Mouse (Mus musculus): Measurements from ENCODE around the gene Il18r1.

- TF ChIP-seq USF1 (IDR thresholded peaks at IDR 0.05; ENCODE audit: low read depth) = no peak
- TF ChIP-seq CTCF (IDR thresholded peaks at IDR 0.05; ENCODE audit: control insufficient read depth, insufficient read depth, insufficient read length) = no peak
- TF ChIP-seq MYOG (IDR thresholded peaks at IDR 0.05; ENCODE audit: control insufficient read depth, extremely low read depth, insufficient read length) = no peak
- no peak for TF ChIP-seq MAX (IDR thresholded peaks at IDR 0.05)
- no peak for TF ChIP-seq CEBPB (IDR thresholded peaks at IDR 0.05; ENCODE audit: low read depth)
These were observed 46.8 kb upstream of the Il18r1 start for GRCm38 (mm10) chr1:40418512-40418911.

Measured in C2C12 (cell line).